Mouse (Mus musculus): ENCODE data around the gene Ccl22. TPM values are rescaled to one million over a fixed set of nuclear protein-coding genes. Genes with fewer than 3 reads are reported as not detected.

The Ccl22 gene
- total RNA-seq (2021) = 1 to 10 TPM in 1 of 2 experiments, under 1 TPM in 1; 0.60 to 1.0 TPM
- long read RNA-seq, experiment 1 = 0 reads
- long read RNA-seq, experiment 2 = 0 reads

DNA sequence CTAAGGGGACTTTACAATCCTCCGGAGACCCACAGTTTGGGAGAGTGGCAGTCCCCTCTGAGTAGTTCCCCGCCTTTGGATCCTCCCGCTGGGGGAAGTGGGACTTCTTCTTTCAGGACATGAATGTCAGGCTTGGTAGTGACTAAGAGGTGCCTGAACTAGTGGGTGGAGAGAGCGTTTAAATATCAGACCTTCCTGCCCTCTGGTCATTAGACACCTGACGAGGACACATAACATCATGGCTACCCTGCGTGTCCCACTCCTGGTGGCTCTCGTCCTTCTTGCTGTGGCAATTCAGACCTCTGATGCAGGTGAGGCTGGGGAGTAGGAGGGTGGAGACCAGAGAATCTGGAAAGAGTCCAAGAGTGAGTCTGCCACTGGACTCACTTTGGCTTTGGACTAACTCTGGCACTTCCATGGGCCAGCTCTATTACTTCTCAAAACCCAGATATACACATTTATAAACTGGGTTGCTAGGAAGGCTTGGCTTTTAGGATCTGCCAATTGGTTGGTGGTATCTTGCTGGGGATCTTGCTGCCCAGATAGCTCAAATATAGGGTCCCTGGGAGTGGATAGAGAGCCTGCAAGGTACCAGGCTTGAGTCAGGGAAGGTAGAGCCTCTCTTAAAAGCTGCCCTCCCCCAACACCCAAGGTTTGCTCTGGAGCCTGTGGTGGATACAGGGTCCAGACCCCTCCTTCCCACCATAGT, at the start of gene Ccl22:
Gene Ccl22, plus strand, starts transcription at position 115 of the 709 bp plus-strand sequence.
- DNase-seq = no peak

DNA sequence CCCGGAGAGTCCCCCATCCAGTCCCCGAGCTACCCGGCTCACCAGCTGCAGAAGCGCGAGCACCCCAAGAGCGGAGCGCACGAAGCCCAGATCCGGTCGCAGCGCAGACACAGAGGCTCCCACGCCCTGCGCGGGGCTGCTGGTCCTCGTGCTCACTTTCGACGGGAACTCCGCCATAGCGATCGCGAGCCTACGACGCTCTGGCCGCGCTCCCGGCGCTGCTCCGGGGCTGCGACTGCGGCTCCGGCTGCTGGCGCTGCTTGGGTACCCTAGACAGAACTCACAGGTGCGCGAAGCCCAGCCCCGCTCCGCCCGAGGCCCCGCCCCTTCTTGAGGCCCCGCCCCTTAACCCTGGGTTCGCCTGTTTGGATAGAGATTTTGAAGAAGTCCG, 49.4 kb upstream of the Ccl22 start, which contains the start of gene Pllp:
Gene Pllp, minus strand, starts transcription at position 285 of the 391 bp plus-strand sequence.
- DNase-seq = peak; percentile 67

DNA sequence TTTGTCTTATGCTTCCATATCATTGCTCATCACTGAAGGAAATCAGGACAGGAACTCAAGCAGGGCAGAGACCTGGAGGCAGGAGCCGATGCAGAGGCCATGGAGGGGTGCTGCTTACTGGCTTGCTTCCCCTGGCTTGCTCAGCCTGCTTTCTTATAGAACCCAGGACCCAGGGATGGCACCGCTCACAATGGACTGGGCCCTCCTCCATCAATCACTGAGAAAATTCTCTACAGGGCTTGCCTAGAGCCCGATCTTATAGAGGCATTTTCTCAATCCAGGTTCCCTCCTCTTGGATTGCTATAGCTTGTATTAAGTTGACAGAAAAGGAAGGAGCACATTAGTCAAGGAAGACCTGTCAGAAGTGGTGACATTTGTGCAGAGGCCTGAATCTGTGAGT, 48.8 kb upstream of the Ccl22 start:
- DNase-seq = no peak

DNA sequence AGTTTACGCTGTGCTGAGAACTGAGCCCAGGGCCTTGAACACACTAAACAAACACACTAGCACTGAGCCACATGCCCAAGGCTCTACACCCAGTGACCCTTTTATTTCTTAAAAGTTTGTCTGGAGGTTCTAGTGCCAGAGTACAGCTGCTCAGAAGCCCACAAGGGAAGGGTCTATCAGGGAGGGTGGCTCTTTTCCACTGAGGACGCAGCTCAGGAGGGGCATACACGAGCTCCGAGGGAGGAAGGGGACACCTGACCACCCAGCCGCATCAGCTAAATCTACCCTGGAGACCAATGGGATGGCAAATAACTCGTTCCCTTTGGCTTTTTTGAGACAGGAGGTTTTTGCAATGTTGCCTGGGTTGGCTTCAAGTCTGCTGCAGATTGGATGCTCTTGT, 47.4 kb upstream of the Ccl22 start:
- no peak for DNase-seq

DNA sequence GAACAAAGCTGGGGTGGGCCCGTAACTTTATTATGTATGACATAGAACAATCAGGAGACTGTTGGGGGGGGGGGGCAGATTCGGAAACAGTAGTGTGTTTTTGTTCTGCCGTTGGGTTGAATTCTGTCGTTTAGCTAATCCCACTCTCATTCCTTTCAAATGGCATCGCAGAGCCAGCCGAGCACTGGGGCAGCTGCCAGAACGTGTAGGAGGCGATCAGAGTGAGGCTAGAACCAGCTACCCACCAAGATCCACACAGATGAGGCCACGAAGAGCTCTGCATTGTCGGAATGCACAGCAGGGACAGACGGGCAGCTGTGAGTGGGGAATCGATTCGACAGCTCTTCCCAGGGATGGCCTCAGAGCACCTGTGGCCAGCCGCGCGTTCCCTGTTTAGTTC, 46.0 kb upstream of the Ccl22 start:
- DNase-seq = no peak

DNA sequence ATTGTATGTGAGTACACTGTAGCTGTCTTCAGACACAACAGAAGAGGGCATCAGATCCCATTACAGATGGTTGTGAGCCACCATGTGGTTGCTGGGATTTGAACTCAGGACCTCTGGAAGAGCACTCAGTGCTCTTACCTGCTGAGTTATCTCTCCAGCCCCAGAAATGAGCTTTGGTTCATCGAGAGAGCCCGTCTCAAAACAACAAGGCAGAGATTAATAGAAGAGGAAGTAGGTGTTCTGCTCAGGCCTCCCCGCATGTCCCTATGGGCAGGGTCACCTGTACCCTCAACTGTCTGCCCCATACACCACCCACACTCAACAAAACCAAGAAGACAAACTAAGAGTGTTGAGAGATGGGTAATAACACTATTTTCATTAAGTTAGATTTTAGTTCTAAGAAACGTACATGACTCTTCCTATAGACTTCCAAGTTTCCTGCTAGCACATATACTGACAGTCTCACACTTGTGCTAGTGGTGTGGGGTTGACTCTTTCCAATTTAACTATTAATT, 44.9 kb upstream of the Ccl22 start:
- no peak for DNase-seq

DNA sequence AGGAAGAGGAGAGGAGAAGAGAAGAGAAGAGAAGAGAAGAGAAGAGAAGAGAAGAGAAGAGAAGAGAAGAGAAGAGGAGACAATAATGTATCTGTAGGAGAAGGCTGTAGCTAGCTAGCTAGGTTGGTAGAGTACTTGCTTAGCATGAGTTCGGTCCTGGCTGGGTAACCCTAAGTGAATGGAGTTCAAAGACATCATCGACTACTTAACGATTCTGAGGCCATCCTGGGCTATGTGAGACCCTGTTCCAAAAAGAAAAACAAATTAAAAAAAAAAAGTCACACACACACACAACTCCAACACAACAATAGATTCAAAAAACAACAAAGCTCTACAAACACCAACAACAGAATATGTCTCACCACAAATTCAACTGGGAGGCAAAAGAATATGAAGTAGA, 43.2 kb upstream of the Ccl22 start:
- DNase-seq = no peak

DNA sequence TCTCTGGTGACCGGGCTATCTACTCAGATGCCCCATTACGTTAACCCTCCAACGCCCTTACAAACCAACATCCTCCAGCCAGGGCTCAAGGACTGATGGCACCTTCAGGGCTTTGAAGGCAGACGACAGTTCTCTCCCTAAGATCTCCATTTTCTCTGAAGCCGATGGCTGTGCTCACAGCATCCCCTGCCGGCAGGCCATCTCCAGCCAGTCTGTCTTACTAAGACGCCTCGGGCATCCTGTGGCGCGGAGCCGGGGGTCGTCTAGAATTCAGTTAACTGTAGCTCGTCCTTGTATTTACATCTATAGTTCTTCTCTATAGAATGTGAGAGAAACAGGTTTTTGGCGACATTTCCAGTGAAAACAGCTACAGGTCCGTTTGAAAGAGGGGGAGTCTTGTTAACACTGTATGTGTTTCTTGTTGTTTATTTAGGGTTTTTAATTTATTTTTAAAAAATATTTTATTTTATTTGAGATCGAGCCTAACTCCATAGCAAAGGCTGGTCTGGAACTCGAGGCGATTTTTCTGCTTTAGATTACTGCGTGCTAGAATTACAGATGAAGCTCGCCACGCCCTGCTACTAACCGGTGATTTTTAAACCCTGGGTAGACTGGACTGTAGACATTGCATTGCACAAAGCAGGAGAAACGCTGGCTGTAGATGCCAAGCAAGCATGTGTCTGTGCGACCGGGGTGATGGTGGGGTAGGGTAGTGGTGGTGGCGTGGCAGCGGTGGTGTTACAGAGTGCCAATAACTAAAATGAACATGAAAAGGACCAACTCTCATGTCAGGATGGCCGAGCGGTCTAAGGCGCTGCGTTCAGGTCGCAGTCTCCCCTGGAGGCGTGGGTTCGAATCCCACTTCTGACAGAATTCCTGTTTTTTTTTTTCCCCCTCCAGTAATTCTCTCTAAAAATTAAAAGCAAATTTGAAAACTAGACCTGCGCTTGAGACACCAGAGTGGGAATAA, 42.3 kb upstream of the Ccl22 start:
- DNase-seq = peak; percentile 85

DNA sequence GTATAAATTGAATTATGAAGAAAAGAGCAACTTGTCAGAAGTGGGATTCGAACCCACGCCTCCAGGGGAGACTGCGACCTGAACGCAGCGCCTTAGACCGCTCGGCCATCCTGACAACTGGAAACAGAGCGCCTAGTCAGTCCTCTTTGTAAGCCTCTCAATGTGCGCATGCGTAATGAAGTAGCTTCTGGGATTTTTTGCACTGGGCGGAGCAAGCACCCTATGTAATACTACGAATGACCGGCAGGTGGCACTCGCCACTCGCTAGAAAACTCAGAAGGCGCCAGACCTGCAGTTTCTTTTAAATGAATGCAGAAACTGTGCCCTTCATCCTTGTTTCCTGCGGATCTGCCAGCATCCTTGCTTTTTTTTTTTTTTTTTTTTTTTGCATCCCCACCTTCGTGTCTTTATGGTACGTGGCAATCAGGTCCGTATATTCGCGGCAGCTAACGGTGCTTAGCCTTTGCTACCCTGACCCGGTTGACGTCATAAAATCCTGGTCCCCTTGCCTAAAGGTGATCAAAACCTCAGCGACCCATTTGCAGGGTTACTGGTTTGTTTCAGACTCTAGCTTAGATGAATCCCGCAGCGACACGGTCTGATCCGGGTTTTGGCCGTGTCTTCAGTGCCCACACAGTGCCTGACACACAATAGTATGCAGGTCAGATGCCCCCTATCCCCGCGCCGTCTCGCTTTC, 41.3 kb upstream of the Ccl22 start:
- peak; percentile 97 for DNase-seq

DNA sequence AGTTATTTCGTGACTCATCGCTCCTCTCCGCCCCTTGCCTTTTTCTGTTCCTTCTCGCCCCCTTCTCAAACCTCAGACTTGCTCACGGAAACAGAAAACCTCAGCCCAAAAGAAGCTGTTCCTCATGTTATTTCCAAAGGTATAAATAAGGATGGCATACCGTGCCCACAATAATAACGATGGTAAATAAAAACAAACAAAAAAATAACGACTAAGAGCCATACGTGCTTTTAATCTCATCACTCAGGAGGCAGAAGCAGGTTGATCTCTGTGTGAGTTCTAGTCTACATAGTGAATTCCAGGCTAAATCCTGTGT, 40.8 kb upstream of the Ccl22 start:
- DNase-seq = no peak

DNA sequence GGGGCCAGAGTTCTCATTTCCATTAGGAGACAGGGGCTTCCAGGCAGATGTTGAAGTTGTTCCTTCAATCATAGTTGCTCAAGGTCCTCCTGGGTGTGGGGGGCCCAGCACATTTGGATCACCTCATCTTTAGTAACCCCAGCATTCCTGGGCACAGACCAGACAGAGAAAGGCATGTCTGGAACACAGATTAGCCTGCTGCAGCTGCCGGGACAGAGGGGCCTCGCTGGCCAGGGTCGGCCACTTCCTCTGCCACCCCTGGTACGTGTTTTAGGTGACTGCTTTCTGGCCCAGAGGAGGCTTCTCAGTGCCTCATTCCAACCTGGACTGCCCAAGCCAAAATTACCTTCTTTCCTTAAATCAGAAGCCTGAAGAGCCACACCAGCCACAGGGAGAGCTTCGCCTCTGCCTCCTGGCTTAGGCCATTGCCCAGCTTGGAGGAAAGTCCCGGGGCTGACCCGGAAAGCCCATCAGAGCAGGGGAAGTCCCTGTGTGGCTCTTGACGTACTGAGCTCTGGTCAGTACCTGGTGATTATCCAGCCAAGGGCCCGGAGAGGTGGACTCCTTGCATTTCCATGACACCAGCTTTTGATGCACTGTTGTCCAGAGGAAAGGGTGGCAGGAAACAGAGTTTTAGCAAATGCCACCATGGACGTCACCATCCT, 39.7 kb upstream of the Ccl22 start:
- DNase-seq = no peak

DNA sequence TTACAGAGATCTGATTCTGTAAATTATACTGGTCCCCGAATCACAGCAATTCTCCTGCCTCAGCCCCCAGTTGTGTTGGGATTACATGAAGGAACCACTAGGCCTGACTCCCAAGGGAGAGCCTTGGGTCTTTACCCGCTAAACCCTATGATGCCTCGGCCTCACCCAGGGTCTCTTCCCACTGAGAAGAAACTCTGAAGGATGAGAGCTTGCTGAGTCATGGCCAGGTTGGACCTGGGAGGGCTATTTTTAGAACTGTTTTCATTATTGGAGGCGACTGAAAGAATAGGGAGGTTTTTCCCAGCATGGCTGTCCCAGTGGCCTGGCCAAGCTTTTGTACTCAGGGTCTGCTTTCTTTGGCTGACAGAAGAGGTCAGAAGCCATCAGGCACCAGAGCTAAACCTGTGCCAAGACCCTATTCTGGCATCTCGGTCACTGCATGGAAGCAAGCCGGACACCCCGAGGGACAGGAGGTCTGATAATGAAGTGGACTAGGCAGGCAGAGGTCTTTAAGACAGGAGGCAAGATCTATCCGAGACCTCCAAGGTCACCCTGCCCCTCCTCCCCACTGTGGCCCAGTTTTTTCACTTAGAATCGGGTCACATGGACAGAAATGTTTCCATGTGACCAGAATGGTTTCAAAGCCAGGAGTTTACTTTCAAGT, 38.5 kb upstream of the Ccl22 start:
- DNase-seq = peak; percentile 56

DNA sequence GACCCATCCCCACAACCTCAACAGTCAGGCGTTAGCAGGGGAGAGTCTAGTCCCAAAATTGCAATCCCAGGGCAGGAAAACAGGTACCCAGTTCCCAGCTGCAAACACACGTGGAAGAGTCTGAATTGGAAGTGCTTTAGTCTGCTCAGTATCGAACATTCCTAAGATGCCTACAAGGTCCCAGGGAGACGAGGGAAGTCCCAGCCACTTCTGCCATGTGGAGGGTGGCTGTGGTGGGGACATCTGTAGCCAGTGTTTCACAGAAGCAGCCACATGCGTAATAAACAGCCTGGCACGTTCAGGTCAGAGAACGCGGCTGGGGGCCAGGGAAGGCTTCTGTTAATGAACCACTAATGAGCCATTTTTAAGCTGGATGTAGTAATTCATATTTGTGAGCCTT, 35.1 kb upstream of the Ccl22 start:
- DNase-seq = no peak

DNA sequence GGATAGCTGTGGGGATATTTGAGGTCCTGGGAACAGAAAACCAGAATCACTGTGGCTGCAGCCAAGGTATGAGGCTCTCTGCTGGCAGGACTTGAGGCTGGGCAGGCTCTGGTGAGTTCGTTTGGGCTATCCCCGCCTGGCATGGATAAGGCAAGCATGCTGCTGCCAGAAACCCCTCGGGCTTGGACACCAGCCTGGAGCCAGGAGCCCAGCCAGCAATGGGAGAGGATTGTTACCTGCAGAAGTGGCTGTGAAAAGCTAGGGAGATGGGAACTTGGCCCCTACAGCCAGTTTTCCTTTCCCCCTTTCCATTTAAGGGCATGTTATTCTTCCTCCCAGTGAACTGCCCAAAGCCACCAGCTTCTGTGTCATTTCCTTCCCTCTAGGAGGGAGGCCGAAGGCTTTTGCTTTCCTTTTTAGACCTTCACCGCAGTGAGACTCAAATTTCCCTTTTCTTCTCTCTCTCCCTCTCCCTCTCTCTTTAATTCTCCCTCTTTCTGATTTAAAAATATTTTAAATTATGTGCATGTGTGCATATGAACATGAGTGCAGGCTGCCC, 34.2 kb upstream of the Ccl22 start:
- DNase-seq = no peak

DNA sequence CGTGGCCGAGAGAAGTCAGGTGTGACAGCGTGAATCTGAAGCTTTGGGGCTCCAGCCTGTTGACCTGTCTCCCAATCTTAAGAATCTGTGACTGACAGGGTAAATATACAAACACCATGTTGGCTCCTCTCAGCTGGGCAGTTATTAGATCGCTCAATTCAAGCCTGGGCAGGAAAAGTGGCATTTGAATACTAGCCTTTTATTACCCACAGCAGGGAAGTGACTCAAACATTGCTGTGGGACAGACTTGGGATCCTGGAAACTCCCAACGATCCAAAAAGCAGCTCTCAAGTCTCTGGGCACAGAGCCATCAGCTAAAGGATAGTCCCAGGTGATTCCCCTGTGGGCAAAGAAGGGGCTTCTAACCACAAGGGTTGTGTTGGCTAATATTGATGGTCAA, 30.8 kb upstream of the Ccl22 start:
- DNase-seq = no peak

DNA sequence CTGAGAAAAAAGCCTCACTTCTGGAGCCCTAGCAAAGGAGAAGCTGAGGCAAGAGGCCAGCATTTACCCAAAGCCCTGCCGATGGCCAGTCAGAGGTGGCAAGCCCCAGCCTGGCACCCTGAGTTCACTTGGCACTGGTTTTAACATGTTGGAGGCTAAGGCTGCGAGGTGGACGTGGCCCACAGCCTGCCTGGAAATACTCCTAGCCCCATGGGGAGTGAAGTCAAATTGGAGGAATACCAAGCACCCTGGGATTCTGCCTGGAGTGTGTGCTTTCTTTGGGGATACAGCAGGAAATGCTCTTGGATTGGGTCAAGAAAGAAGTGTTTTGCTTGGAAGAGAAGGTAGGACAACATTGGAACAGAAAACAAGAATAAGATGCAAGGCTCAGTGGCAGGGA, 29.5 kb upstream of the Ccl22 start:
- peak; percentile 66 for DNase-seq

DNA sequence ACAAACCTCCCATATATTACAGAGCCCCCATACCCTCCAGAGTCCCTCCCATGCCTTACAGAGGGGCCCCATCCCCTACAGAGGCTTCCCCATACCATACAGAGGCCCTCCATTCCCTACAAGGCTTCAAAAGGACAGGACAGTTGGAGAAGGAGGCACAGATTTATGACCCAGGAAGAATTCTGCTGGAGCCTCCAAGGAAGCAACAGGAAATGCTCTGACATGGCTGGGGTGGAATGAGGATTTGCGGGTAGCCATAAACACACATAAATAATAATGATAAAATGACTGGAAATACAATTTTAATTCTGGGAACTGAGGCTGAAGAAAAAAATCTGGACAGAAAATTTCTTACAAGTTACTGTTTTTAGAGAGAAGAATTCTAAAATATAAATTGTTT, 28.5 kb upstream of the Ccl22 start:
- DNase-seq = no peak

DNA sequence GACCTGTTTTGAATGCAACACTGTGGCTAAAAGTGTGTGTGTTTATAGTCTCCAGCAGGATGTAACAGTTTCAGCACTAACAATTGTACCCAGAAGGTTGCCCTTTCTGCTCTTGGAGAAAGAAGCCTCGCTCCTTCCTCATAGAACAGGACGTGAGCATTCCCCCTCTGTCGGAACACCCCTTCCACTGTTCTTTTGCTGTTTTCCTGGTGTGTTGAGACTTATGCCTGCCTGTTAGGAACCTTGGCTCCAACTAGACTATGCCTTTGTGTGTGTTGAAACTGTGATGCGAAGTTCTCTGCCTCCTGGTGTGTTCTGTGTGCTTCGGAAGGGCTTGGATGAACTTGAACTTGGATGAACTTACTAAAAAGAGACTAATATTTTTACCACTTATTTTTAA, 19.4 kb upstream of the Ccl22 start:
- no peak for DNase-seq

DNA sequence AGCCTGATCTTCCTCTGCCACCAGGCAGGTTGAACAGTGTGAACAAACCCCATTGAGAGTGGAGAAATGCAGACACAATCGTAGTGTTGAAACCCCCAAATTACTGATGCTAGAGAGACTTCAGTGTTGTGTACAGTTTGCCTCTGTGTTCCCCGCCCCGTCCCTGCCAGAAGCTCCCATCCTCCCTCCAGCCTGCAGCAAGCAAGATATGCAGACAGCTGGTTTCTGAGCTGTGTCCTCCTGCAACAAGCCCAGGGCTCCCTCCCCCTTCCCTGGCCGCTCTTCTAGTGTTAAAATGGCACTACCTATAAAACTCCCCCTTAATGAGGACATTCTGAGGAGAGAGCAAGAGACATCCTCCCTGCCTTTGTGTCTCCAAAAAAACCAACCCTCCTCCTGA, 16.1 kb upstream of the Ccl22 start:
- no peak for DNase-seq

DNA sequence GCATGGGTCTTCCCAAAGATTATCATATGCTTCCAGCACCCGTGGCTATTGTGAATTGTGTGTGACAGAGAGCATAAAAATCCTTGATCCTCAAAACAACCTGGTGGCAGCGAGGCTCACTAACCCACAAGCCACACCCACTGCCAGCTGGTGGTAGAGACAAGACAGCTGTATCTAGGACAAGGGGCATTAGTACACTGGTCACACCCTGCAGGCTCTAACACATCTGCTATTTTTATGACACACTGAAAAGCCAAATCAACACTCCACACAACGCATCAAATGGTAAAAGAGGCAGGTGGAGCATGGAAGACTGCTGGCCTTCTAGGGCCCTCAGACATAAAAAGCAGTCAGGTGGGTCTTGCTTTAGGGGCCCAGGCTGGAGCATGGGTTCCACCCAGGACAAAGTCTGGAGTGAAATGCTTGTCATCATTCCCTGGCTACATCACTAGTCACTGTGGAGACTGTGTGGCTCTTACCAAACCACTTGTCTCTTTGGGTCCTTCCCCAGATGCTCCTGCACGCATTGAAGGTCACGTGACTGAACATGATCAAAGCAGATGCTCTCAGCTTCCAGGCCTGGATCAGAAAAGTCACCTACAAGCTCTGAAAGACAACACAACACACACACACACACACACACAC, 11.4 kb upstream of the Ccl22 start:
- DNase-seq = no peak

Data from adrenal gland, postnatal 10 days (tissue).